Mouse (Mus musculus): ENCODE data around the gene Ttll7.
A peak's percentile ranks its signal among the peaks of the same experiment; 100 is the strongest.

Gene Ttll7

GRCm38 (mm10) chr3:146851966-146852891 is at the start of gene Ttll7:
Ttll7 (plus strand) TSS chr3:146852367.
- peak; percentile 92 for DNase-seq (ENCODE audit: low spot score)

GRCm38 (mm10) chr3:146812041-146812878 is 39.9 kb upstream of the Ttll7 start:
- peak; percentile 49 for DNase-seq (ENCODE audit: low spot score)

GRCm38 (mm10) chr3:146812901-146813393 is 39.2 kb upstream of the Ttll7 start, which contains the start of gene Prkacb:
Prkacb (minus strand) TSS chr3:146812990.
- peak; percentile 87 for DNase-seq (ENCODE audit: low spot score)

- DNase-seq (ENCODE audit: low spot score) = no peak
Observed at GRCm38 (mm10) chr3:146813624-146814023, 38.5 kb upstream of the Ttll7 start.

- no peak for DNase-seq (ENCODE audit: low spot score)
Observed at GRCm38 (mm10) chr3:146820718-146821117, 31.4 kb upstream of the Ttll7 start.

- no peak for DNase-seq (ENCODE audit: low spot score)
Observed at GRCm38 (mm10) chr3:146842766-146843165, 9.4 kb upstream of the Ttll7 start.

GRCm38 (mm10) chr3:146843470-146843869 is 8.7 kb upstream of the Ttll7 start:
- no peak for DNase-seq (ENCODE audit: low spot score)

- DNase-seq (ENCODE audit: low spot score) = no peak
Observed at GRCm38 (mm10) chr3:146846237-146846636, 5.9 kb upstream of the Ttll7 start.

GRCm38 (mm10) chr3:146848112-146848511 is 4.1 kb upstream of the Ttll7 start:
- DNase-seq (ENCODE audit: low spot score) = no peak

GRCm38 (mm10) chr3:146849360-146849759 is 2.8 kb upstream of the Ttll7 start:
- no peak for DNase-seq (ENCODE audit: low spot score)

GRCm38 (mm10) chr3:146854473-146855087 is 2.4 kb downstream of the Ttll7 start:
- DNase-seq (ENCODE audit: low spot score) = no peak

GRCm38 (mm10) chr3:146857373-146857772 is 5.2 kb downstream of the Ttll7 start:
- DNase-seq (ENCODE audit: low spot score) = no peak

GRCm38 (mm10) chr3:146860308-146860707 is 8.1 kb downstream of the Ttll7 start:
- DNase-seq (ENCODE audit: low spot score) = no peak

GRCm38 (mm10) chr3:146866563-146866962 is 14.4 kb downstream of the Ttll7 start:
- no peak for DNase-seq (ENCODE audit: low spot score)

GRCm38 (mm10) chr3:146871954-146872353 is 19.8 kb downstream of the Ttll7 start:
- no peak for DNase-seq (ENCODE audit: low spot score)

- DNase-seq (ENCODE audit: low spot score) = no peak
Observed at GRCm38 (mm10) chr3:146875929-146876328, 23.8 kb downstream of the Ttll7 start.

- DNase-seq (ENCODE audit: low spot score) = no peak
Observed at GRCm38 (mm10) chr3:146893931-146894330, 41.8 kb downstream of the Ttll7 start.

GRCm38 (mm10) chr3:146896581-146896980 is 44.4 kb downstream of the Ttll7 start:
- DNase-seq (ENCODE audit: low spot score) = no peak

- no peak for DNase-seq (ENCODE audit: low spot score)
Observed at GRCm38 (mm10) chr3:146900094-146900493, 47.9 kb downstream of the Ttll7 start.

- no peak for DNase-seq (ENCODE audit: low spot score)
Observed at GRCm38 (mm10) chr3:146901729-146902128, 49.6 kb downstream of the Ttll7 start.

- no peak for DNase-seq (ENCODE audit: low spot score)
Observed at GRCm38 (mm10) chr3:146905606-146906005, 53.4 kb downstream of the Ttll7 start.

- no peak for DNase-seq (ENCODE audit: low spot score)
Observed at GRCm38 (mm10) chr3:146908922-146909321, 56.8 kb downstream of the Ttll7 start.

All from MN1 (cell line).